Mouse (Mus musculus): ENCODE measurements around the gene Whrn.

The Whrn gene

GRCm38 (mm10) chr4:63494401-63494966 lies 1.3 kb downstream of the Whrn start:
- DNase-seq (ENCODE audit: low spot score in 2 of 2): no peak

GRCm38 (mm10) chr4:63493351-63494121 lies 2.3 kb downstream of the Whrn start:
- DNase-seq (ENCODE audit: low spot score in 2 of 2): no peak

GRCm38 (mm10) chr4:63491521-63491920 lies 4.3 kb downstream of the Whrn start:
- no peak for DNase-seq (ENCODE audit: low spot score in 2 of 2)

- DNase-seq (ENCODE audit: low spot score in 2 of 2): no peak
Observed at GRCm38 (mm10) chr4:63490146-63490545, 5.6 kb downstream of the Whrn start.

- no peak for DNase-seq (ENCODE audit: low spot score in 2 of 2)
Observed at GRCm38 (mm10) chr4:63489676-63490075, 6.1 kb downstream of the Whrn start.

GRCm38 (mm10) chr4:63487916-63488315 lies 7.9 kb downstream of the Whrn start:
- no peak for DNase-seq (ENCODE audit: low spot score in 2 of 2)

- no peak for DNase-seq (ENCODE audit: low spot score in 2 of 2)
Observed at GRCm38 (mm10) chr4:63487256-63487655, 8.5 kb downstream of the Whrn start.

- no peak for DNase-seq (ENCODE audit: low spot score in 2 of 2)
Observed at GRCm38 (mm10) chr4:63486523-63486922, 9.3 kb downstream of the Whrn start.

- no peak for DNase-seq (ENCODE audit: low spot score in 2 of 2)
Observed at GRCm38 (mm10) chr4:63483741-63484140, 12.1 kb downstream of the Whrn start.

GRCm38 (mm10) chr4:63480845-63481167 lies 15.0 kb downstream of the Whrn start:
- no peak for DNase-seq (ENCODE audit: low spot score in 2 of 2)

- DNase-seq (ENCODE audit: low spot score in 2 of 2): no peak
Observed at GRCm38 (mm10) chr4:63480098-63480844, 15.5 kb downstream of the Whrn start.

- DNase-seq (ENCODE audit: low spot score in 2 of 2): no peak
Observed at GRCm38 (mm10) chr4:63478036-63478435, 17.8 kb downstream of the Whrn start.

- DNase-seq (ENCODE audit: low spot score in 2 of 2): no peak
Observed at GRCm38 (mm10) chr4:63476891-63477290, 18.9 kb downstream of the Whrn start.

- no peak for DNase-seq (ENCODE audit: low spot score in 2 of 2)
Observed at GRCm38 (mm10) chr4:63475208-63475607, 20.6 kb downstream of the Whrn start.

- no peak for DNase-seq (ENCODE audit: low spot score in 2 of 2)
Observed at GRCm38 (mm10) chr4:63474439-63474838, 21.4 kb downstream of the Whrn start.

- no peak for DNase-seq (ENCODE audit: low spot score in 2 of 2)
Observed at GRCm38 (mm10) chr4:63467338-63467737, 28.5 kb downstream of the Whrn start.

- DNase-seq (ENCODE audit: low spot score in 2 of 2): no peak
Observed at GRCm38 (mm10) chr4:63466192-63466591, 29.6 kb downstream of the Whrn start.

GRCm38 (mm10) chr4:63460876-63461525 lies 34.8 kb downstream of the Whrn start:
- DNase-seq (ENCODE audit: low spot score in 2 of 2): no peak

GRCm38 (mm10) chr4:63459141-63459789 lies 36.5 kb downstream of the Whrn start:
- peak in 1 of 2 experiments; percentile 22 for DNase-seq (ENCODE audit: low spot score in 2 of 2)

- DNase-seq (ENCODE audit: low spot score in 2 of 2): no peak
Observed at GRCm38 (mm10) chr4:63456547-63456946, 39.2 kb downstream of the Whrn start.

- DNase-seq (ENCODE audit: low spot score in 2 of 2): no peak
Observed at GRCm38 (mm10) chr4:63453939-63454513, 41.8 kb downstream of the Whrn start.

GRCm38 (mm10) chr4:63452555-63452954 lies 43.2 kb downstream of the Whrn start:
- no peak for DNase-seq (ENCODE audit: low spot score in 2 of 2)
